ENCODE assay signal across 9 mouse cellular contexts in the genomic region with DNA sequence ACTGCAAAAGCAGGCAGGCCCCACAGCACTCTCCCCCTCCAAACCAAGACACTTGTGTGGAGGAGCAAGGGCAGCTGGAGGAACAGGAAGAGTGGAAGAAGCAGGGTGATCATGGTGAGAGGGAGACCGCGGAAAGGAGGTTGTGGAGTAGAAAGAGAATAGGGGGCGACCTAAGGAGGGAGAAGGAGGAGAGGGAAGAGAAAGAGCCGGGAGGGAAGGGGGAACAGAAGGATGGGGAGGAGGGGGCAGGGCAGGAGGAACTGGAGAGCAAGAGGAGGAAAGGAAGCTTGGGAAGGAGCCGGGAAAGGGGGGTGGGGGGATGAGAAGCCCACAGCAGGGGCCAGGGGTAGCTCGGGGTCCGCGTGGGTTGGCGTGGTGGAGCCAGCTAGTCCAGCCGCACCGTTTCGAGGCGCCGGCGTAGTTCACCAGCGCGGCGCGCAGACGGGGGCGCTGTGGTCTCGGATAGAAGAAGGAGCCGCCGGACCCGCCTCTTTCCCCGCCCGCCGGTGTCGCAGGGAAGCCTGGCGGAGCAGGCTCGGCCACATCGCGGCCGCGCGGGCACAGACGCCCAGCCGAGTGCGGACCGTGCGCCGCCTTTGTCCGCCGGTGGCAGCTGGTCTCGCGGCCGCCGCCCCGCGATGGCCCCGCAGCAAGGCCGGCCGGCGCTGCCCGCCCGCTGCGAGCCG. TPM values are rescaled to one million over a fixed set of nuclear protein-coding genes. Genes with fewer than 3 reads are reported as not detected.
DNase-seq lines count a peak whose midpoint lies in the region; ATAC-seq and TF ChIP-seq lines count a peak whose summit lies in the region.
"Had no signal": no experiment of that assay in that cellular context is flagged by ENCODE, and none has a peak within 500 bp of the region (broad histone marks: within the 10 kb centered on the region; RNA-seq: fewer than 3 reads in every experiment).

A gene (plus strand): TSS at position 622 of the 686 bp plus-strand sequence.

- no peaks in the 10 kb centered on the region for H3K9me3 ChIP-seq in ES-E14 (ENCODE audit: control insufficient read depth, insufficient read depth, low read depth, low read length)
- no peaks in the 10 kb centered on the region for H3K9me3 ChIP-seq in hindbrain, embryonic 10.5 days
- no peaks in the 10 kb centered on the region for H3K9me3 ChIP-seq in lung, postnatal 0 days (ENCODE audit: low read length)

- H3K27me3 ChIP-seq in cerebellum, adult 2 months (ENCODE audit: control insufficient read depth, insufficient read depth, low read length), result no peaks in the 10 kb centered on the region
- no peaks in the 10 kb centered on the region for H3K27me3 ChIP-seq in hindbrain, embryonic 10.5 days (ENCODE audit: insufficient read depth, poor library complexity, severe bottlenecking)
- H3K27me3 ChIP-seq in lung, postnatal 0 days (replicated peaks; ENCODE audit: insufficient read depth, low read length), result no peaks in the 10 kb centered on the region

- H3K9ac ChIP-seq in ES-E14 (ENCODE audit: insufficient read depth, low read depth, low read length, poor library complexity, severe bottlenecking), result peak within 1 kb of the TSS; percentile 88
- peak within 1 kb of the TSS; percentile 80 for H3K9ac ChIP-seq in lung, postnatal 0 days (replicated peaks; ENCODE audit: low read depth)

- in situ Hi-C loops in ES-E14 (cut with MboI; ENCODE audit: low sequenced_read_pairs in 2 of 2, unreplicated experiment in 2 of 2), result loop anchor here in 1 of 2 experiments (10.0 kb wide), 1 partner anchor 111 kb away; no protein-coding TSS in a partner anchor

- peaks cover 10% of the 10 kb centered on the region; the same call in 1 of the 2 replicates for H3K36me3 ChIP-seq in ES-E14 (ENCODE audit: control insufficient read depth, insufficient read depth, low read length, poor library complexity, severe bottlenecking)
- peaks cover 27% of the 10 kb centered on the region for H3K36me3 ChIP-seq in hindbrain, embryonic 10.5 days
- no peaks in the 10 kb centered on the region for H3K36me3 ChIP-seq in lung, postnatal 0 days (ENCODE audit: insufficient read depth, low read length)

- no peak for TF ChIP-seq EP300 in lung, postnatal 0 days (IDR thresholded peaks at IDR 0.05)

- TF ChIP-seq CTCF in cerebellum, adult 2 months (IDR thresholded peaks at IDR 0.05; ENCODE audit: borderline replicate concordance, insufficient read depth, low read depth, low read length), result peak; percentile 49
- peak; percentile 78 for TF ChIP-seq CTCF in lung, postnatal 0 days (IDR thresholded peaks at IDR 0.05)

- peak within 1 kb of the TSS; percentile 87 for H3K4me2 ChIP-seq in lung, postnatal 0 days (replicated peaks; ENCODE audit: low read depth, low read length)

- H3K4me1 ChIP-seq in ES-E14 (ENCODE audit: control insufficient read depth in 2 of 2, insufficient read depth in 2 of 2, low read length in 2 of 2, poor library complexity in 1 of 2), result peaks cover 0 to 2% of the 10 kb centered on the region in 2 experiments; a peak in 1 of 4 replicates
- no peaks in the 10 kb centered on the region for H3K4me1 ChIP-seq in cerebellum, adult 2 months (ENCODE audit: control insufficient read depth, insufficient read depth, low read length)
- peaks cover 30% of the 10 kb centered on the region for H3K4me1 ChIP-seq in hindbrain, embryonic 10.5 days (replicated peaks)
- peaks cover 3% of the 10 kb centered on the region; the same call in 1 of the 2 replicates for H3K4me1 ChIP-seq in lung, postnatal 0 days (ENCODE audit: insufficient read depth, low read depth, low read length)

- H3K27ac ChIP-seq in ES-E14 (ENCODE audit: insufficient read depth, low read depth, low read length, poor library complexity, severe bottlenecking), result no peak within 1 kb of the TSS
- H3K27ac ChIP-seq in cerebellum, adult 2 months (ENCODE audit: insufficient read depth, low read length), result peak within 1 kb of the TSS; percentile 67
- peak within 1 kb of the TSS; percentile 98 for H3K27ac ChIP-seq in hindbrain, embryonic 10.5 days
- peak within 1 kb of the TSS; percentile 90 for H3K27ac ChIP-seq in lung, postnatal 0 days (ENCODE audit: low read length)
- H3K27ac ChIP-seq: macrophage had no signal

- DNase-seq in ES-E14 (ENCODE audit: low read depth, low spot score), result peak; percentile 74
- DNase-seq in cerebellum, adult 2 months, result peak; percentile 94
- DNase-seq in frontal cortex, adult 2 months (ENCODE audit: extremely low spot score in 1 of 2, low spot score in 1 of 2), result peak; percentile 75 to 96
- peak; percentile 93 for DNase-seq in hindbrain, embryonic 10.5 days (ENCODE audit: low spot score)
- DNase-seq in layer of hippocampus, postnatal 10 days (ENCODE audit: low spot score in 2 of 2), result peak; percentile 94 to 97
- peak; percentile 95 for DNase-seq in lung, postnatal 0 days (ENCODE audit: low spot score)
- DNase-seq in ovary, postnatal 14 days (ENCODE audit: low spot score), result peak; percentile 92
- peak; percentile 74 for DNase-seq in thymus, postnatal 14 days

- peak; percentile 65 for TF ChIP-seq POLR2A in cerebellum, adult 2 months (IDR thresholded peaks at IDR 0.05; ENCODE audit: borderline replicate concordance, insufficient read depth, low read length)

- H3K4me3 ChIP-seq in ES-E14 (ENCODE audit: insufficient read depth in 1 of 2, low read depth in 1 of 2, low read length in 2 of 2, poor library complexity in 1 of 2, severe bottlenecking in 1 of 2), result peak within 1 kb of the TSS; percentile 74 to 85
- H3K4me3 ChIP-seq in cerebellum, adult 2 months (replicated peaks; ENCODE audit: insufficient read depth, low read depth, low read length), result peak within 1 kb of the TSS; percentile 73
- peak within 1 kb of the TSS; percentile 81 for H3K4me3 ChIP-seq in hindbrain, embryonic 10.5 days
- peak within 1 kb of the TSS; percentile 74 for H3K4me3 ChIP-seq in lung, postnatal 0 days (ENCODE audit: low read depth, low read length)

- under 1% methylated on average over 58 of the region's 58 CpGs for WGBS in cerebellum, adult 2 months
- under 1% methylated on average over 57 of the region's 58 CpGs for WGBS in hindbrain, embryonic 10.5 days
- WGBS in lung, postnatal 0 days, result 1% methylated on average over 42 of the region's 58 CpGs

- ATAC-seq in lung, postnatal 0 days, result peak; percentile 80

TF ChIP-seq in ES-E14, 5 proteins besides CTCF, POLR2A, EP300 and RAD21:
- no peak for TF ChIP-seq ZNF384 (IDR thresholded peaks at IDR 0.05; ENCODE audit: low read depth, low read length)
- TF ChIP-seq MAFK (IDR thresholded peaks at IDR 0.05; ENCODE audit: insufficient read depth, low read depth, low read length), result no peak
- no peak for TF ChIP-seq CHD2 (IDR thresholded peaks at IDR 0.05; ENCODE audit: low read depth, low read length)
- TF ChIP-seq HCFC1 (IDR thresholded peaks at IDR 0.05; ENCODE audit: borderline replicate concordance, insufficient read depth, low read length), result no peak
- no peak for TF ChIP-seq ZC3H11A (IDR thresholded peaks at IDR 0.05; ENCODE audit: borderline replicate concordance, low read depth, low read length)

RNA-seq across cellular contexts. Expression of the gene that starts here (rescaled TPM):
- 8.8 and 12.7 TPM in 2 replicates for total RNA-seq in ES-E14 (2012; rRNA removed)
- 33.4 and 34.9 TPM in 2 replicates for polyA plus RNA-seq in cerebellum, adult 2 months (2012; rRNA removed)
- 20.6 and 26.2 TPM in 2 replicates for polyA plus RNA-seq in frontal cortex, adult 2 months (2012; rRNA removed)
- polyA plus RNA-seq in hindbrain, embryonic 10.5 days (2016; fragmentation: Nextera tagmentation; extraction: Ambion mirVana), result 6.7 and 7.5 TPM in 2 replicates
- 10 to 100 TPM; 36.9 to 39.6 TPM for total RNA-seq in layer of hippocampus, postnatal 10 days (2021)
- 5.8 and 8.7 TPM in 2 replicates for polyA plus RNA-seq in lung, postnatal 0 days (2015; fragmentation: Nextera tagmentation; extraction: Ambion mirVana)
